9 mouse cellular contexts compared by ENCODE assay signal in the genomic region with DNA sequence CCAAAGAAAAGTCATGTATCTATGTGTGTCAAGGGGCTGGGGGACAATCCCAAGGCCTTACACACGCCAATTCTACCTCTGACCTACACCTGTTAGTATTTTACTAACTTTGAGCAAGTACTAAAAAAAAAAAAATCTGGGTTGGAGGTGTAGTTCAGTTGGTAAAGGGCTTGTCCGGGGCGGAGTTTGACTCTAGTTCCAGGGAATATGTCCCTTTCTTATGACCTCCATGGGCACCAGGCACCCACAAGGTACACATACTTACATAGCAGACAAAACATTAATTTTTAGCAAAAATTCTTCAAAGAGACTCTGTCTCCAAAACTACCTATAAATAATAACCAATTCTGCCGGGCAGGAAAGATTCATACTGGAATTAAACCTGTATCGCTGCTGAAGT. TPM values are rescaled to one million over a fixed set of nuclear protein-coding genes. Genes with fewer than 3 reads are reported as not detected.
DNase-seq lines count a peak whose midpoint lies in the region; ATAC-seq and TF ChIP-seq lines count a peak whose summit lies in the region.
"Had no signal": no experiment of that assay in that cellular context is flagged by ENCODE, and none has a peak within 500 bp of the region (broad histone marks: within the 10 kb centered on the region; RNA-seq: fewer than 3 reads in every experiment).

No protein-coding gene starts in this region.

- no peak for ATAC-seq in lung, postnatal 0 days
- no peak for ATAC-seq in forebrain, embryonic 13.5 days
- no peak for ATAC-seq in limb, embryonic 12.5 days (ENCODE audit: insufficient number of reproducible peaks, insufficient read depth, low FRiP score, low TSS enrichment, low read depth)
- no peak for ATAC-seq in cerebellum, adult (ENCODE audit: insufficient number of reproducible peaks, low FRiP score, low TSS enrichment)

- intact Hi-C loops in left cerebral cortex, postnatal 36 days (cut with DNase I) = loop anchor here (2.0 kb wide), 1 partner anchor 36 kb away; no protein-coding TSS in a partner anchor

- peak overlapping the region; percentile 94 for H3K27ac ChIP-seq in lung, postnatal 0 days (ENCODE audit: low read length)
- 0 out of 2 replicates have a peak overlapping the region, but pooled peaks have one; percentile 74 for H3K27ac ChIP-seq in forebrain, embryonic 13.5 days
- peak overlapping the region; percentile 90; the same call in 1 of the 2 replicates for H3K27ac ChIP-seq in limb, embryonic 12.5 days
- peak overlapping the region; percentile 93 for H3K27ac ChIP-seq in small intestine, adult 2 months (ENCODE audit: insufficient read depth, low read depth, low read length)

- peak; percentile 30 for DNase-seq in lung, postnatal 0 days (ENCODE audit: low spot score)
- DNase-seq in lung, adult 18-20 months = no peak
- DNase-seq in yolk sac, embryonic 10.5 days (ENCODE audit: low spot score) = no peak
- DNase-seq in left cerebral cortex, postnatal 36 days (ENCODE audit: low spot score in 2 of 2) = no peak
- DNase-seq: layer of hippocampus, adult 9-11 months had no signal

- no peaks in the 10 kb centered on the region for H3K36me3 ChIP-seq in lung, postnatal 0 days (ENCODE audit: insufficient read depth, low read length)
- H3K36me3 ChIP-seq in forebrain, embryonic 13.5 days (ENCODE audit: poor library complexity, severe bottlenecking) = peaks cover 25% of the 10 kb centered on the region
- peaks cover 40% of the 10 kb centered on the region for H3K36me3 ChIP-seq in limb, embryonic 12.5 days
- peaks cover 13% of the 10 kb centered on the region for H3K36me3 ChIP-seq in small intestine, adult 2 months (ENCODE audit: control insufficient read depth, insufficient read depth, low read length)

- 14% methylated on average over 5 of the region's 5 CpGs for WGBS in lung, postnatal 0 days
- 52% methylated on average over 5 of the region's 5 CpGs for WGBS in forebrain, embryonic 13.5 days
- 35% methylated on average over 5 of the region's 5 CpGs for WGBS in limb, embryonic 12.5 days
- WGBS in small intestine, adult 2 months = 6% methylated on average over 5 of the region's 5 CpGs

- no peak for TF ChIP-seq POLR2A in small intestine, adult 2 months (IDR thresholded peaks at IDR 0.05; ENCODE audit: low read depth, low read length)

- H3K4me1 ChIP-seq in lung, postnatal 0 days (ENCODE audit: insufficient read depth, low read depth, low read length) = peaks cover 11% of the 10 kb centered on the region; the same call in 1 of the 2 replicates
- H3K4me1 ChIP-seq in forebrain, embryonic 13.5 days = peaks cover 43% of the 10 kb centered on the region
- H3K4me1 ChIP-seq in limb, embryonic 12.5 days (replicated peaks) = peaks cover 26% of the 10 kb centered on the region
- H3K4me1 ChIP-seq in small intestine, adult 2 months (ENCODE audit: control insufficient read depth, insufficient read depth, insufficient read length, low read length) = peaks cover 13% of the 10 kb centered on the region; the same call in 1 of the 2 replicates

- H3K4me3 ChIP-seq in lung, postnatal 0 days (ENCODE audit: low read depth, low read length) = peak overlapping the region; percentile 72
- peak overlapping the region; percentile 97 for H3K4me3 ChIP-seq in forebrain, embryonic 13.5 days
- H3K4me3 ChIP-seq in limb, embryonic 12.5 days (replicated peaks) = peak overlapping the region; percentile 75
- peak overlapping the region; percentile 96; the same call in 1 of the 2 replicates for H3K4me3 ChIP-seq in small intestine, adult 2 months (ENCODE audit: low read depth, low read length)

- no peaks in the 10 kb centered on the region for H3K27me3 ChIP-seq in lung, postnatal 0 days (replicated peaks; ENCODE audit: insufficient read depth, low read length)
- H3K27me3 ChIP-seq in forebrain, embryonic 13.5 days = no peaks in the 10 kb centered on the region
- H3K27me3 ChIP-seq in limb, embryonic 12.5 days = no peaks in the 10 kb centered on the region
- no peaks in the 10 kb centered on the region for H3K27me3 ChIP-seq in small intestine, adult 2 months (ENCODE audit: control insufficient read depth, insufficient read depth, low read length)

- peak overlapping the region; percentile 92 for H3K9ac ChIP-seq in lung, postnatal 0 days (replicated peaks; ENCODE audit: low read depth)
- peak overlapping the region; percentile 95 for H3K9ac ChIP-seq in forebrain, embryonic 13.5 days
- peak overlapping the region; percentile 92 for H3K9ac ChIP-seq in limb, embryonic 12.5 days (replicated peaks)

- H3K4me2 ChIP-seq in lung, postnatal 0 days (replicated peaks; ENCODE audit: low read depth, low read length) = peak overlapping the region; percentile 62
- peak overlapping the region; percentile 86 for H3K4me2 ChIP-seq in forebrain, embryonic 13.5 days
- peak overlapping the region; percentile 66 for H3K4me2 ChIP-seq in limb, embryonic 12.5 days

- no peak for TF ChIP-seq EP300 in lung, postnatal 0 days (IDR thresholded peaks at IDR 0.05)

- H3K9me3 ChIP-seq in lung, postnatal 0 days (ENCODE audit: low read length) = no peaks in the 10 kb centered on the region
- H3K9me3 ChIP-seq in forebrain, embryonic 13.5 days (replicated peaks) = no peaks in the 10 kb centered on the region
- H3K9me3 ChIP-seq in limb, embryonic 12.5 days = no peaks in the 10 kb centered on the region

- TF ChIP-seq CTCF in lung, postnatal 0 days (IDR thresholded peaks at IDR 0.05) = no peak
- TF ChIP-seq CTCF in small intestine, adult 2 months (IDR thresholded peaks at IDR 0.05; ENCODE audit: extremely low read depth, insufficient read length, insufficient replicate concordance, low read depth, low read length) = no peak

RNA-seq across cellular contexts. Expression of a gene that starts 1.1 kb away (rescaled TPM):
- 699 and 734 TPM in 2 replicates for polyA plus RNA-seq in lung, postnatal 0 days (2015; fragmentation: Nextera tagmentation; extraction: Ambion mirVana)
- polyA plus RNA-seq in forebrain, embryonic 13.5 days (2015; fragmentation: Nextera tagmentation; extraction: Ambion mirVana) = 657 and 694 TPM in 2 replicates
- 634 and 637 TPM in 2 replicates for polyA plus RNA-seq in limb, embryonic 12.5 days (2016; fragmentation: Nextera tagmentation; extraction: Ambion mirVana)
- 304 and 652 TPM in 2 replicates for polyA plus RNA-seq in small intestine, adult 2 months (2012; rRNA removed)
- total RNA-seq in left cerebral cortex, postnatal 36 days (2021) = 100 to 1,000 TPM; 380 to 465 TPM

RNA-seq across cellular contexts. Expression of a gene that starts 22.6 kb away (rescaled TPM):
- polyA plus RNA-seq in lung, postnatal 0 days (2015; fragmentation: Nextera tagmentation; extraction: Ambion mirVana) = 22.5 and 24.5 TPM in 2 replicates
- 201 and 217 TPM in 2 replicates for polyA plus RNA-seq in forebrain, embryonic 13.5 days (2015; fragmentation: Nextera tagmentation; extraction: Ambion mirVana)
- polyA plus RNA-seq in limb, embryonic 12.5 days (2016; fragmentation: Nextera tagmentation; extraction: Ambion mirVana) = 322 and 325 TPM in 2 replicates
- 0.62 and 0.96 TPM in 2 replicates for polyA plus RNA-seq in small intestine, adult 2 months (2012; rRNA removed)
- total RNA-seq in left cerebral cortex, postnatal 36 days (2021) = 10 to 100 TPM; 26.9 to 34.8 TPM

RNA-seq across cellular contexts. Expression of a gene that starts 35.0 kb away (rescaled TPM):
- polyA plus RNA-seq in lung, postnatal 0 days (2015; fragmentation: Nextera tagmentation; extraction: Ambion mirVana) = 1,065 and 1,091 TPM in 2 replicates
- 809 and 818 TPM in 2 replicates for polyA plus RNA-seq in forebrain, embryonic 13.5 days (2015; fragmentation: Nextera tagmentation; extraction: Ambion mirVana)
- 1,153 and 1,285 TPM in 2 replicates for polyA plus RNA-seq in limb, embryonic 12.5 days (2016; fragmentation: Nextera tagmentation; extraction: Ambion mirVana)
- polyA plus RNA-seq in small intestine, adult 2 months (2012; rRNA removed) = 40.5 and 74.0 TPM in 2 replicates
- total RNA-seq in left cerebral cortex, postnatal 36 days (2021) = 100 to 1,000 TPM; 135 to 160 TPM

RNA-seq across cellular contexts. Expression of a gene that starts 53.9 kb away (rescaled TPM):
- polyA plus RNA-seq in lung, postnatal 0 days (2015; fragmentation: Nextera tagmentation; extraction: Ambion mirVana) = 46.2 and 47.5 TPM in 2 replicates
- polyA plus RNA-seq in forebrain, embryonic 13.5 days (2015; fragmentation: Nextera tagmentation; extraction: Ambion mirVana) = 2.9 and 4.5 TPM in 2 replicates
- polyA plus RNA-seq in limb, embryonic 12.5 days (2016; fragmentation: Nextera tagmentation; extraction: Ambion mirVana) = 2.4 and 2.5 TPM in 2 replicates
- 4.1 and 4.3 TPM in 2 replicates for polyA plus RNA-seq in small intestine, adult 2 months (2012; rRNA removed)
- 1 to 10 TPM; 5.3 to 6.3 TPM for total RNA-seq in left cerebral cortex, postnatal 36 days (2021)

RNA-seq across cellular contexts. Expression of a gene that starts 57.8 kb away (rescaled TPM):
- polyA plus RNA-seq in lung, postnatal 0 days (2015; fragmentation: Nextera tagmentation; extraction: Ambion mirVana) = 6.9 and 7.1 TPM in 2 replicates
- 31.4 and 34.2 TPM in 2 replicates for polyA plus RNA-seq in forebrain, embryonic 13.5 days (2015; fragmentation: Nextera tagmentation; extraction: Ambion mirVana)
- 25.2 and 27.9 TPM in 2 replicates for polyA plus RNA-seq in limb, embryonic 12.5 days (2016; fragmentation: Nextera tagmentation; extraction: Ambion mirVana)
- 2.0 and 2.1 TPM in 2 replicates for polyA plus RNA-seq in small intestine, adult 2 months (2012; rRNA removed)
- 10 to 100 TPM; 17.5 TPM for total RNA-seq in left cerebral cortex, postnatal 36 days (2021)

Comparison
In these comparisons a context has a peak if more than half of its experiments do, and no peak if none do; other contexts are left out.
1. RNA of a gene that starts 22.6 kb away (polyA plus RNA-seq): 322 to 325 TPM in limb, embryonic 12.5 days, 201 to 217 TPM in forebrain, embryonic 13.5 days and 22.5 to 24.5 TPM in lung, postnatal 0 days; 0.62 to 0.96 TPM in small intestine, adult 2 months; every median in the first group is over 10 times any median in the second.
2. RNA of a gene that starts 35.0 kb away (polyA plus RNA-seq): 1,153 to 1,285 TPM in limb, embryonic 12.5 days, 1,065 to 1,091 TPM in lung, postnatal 0 days and 809 to 818 TPM in forebrain, embryonic 13.5 days; 40.5 to 74.0 TPM in small intestine, adult 2 months; every median in the first group is over 10 times any median in the second.
3. Peak in every context shown above with its lines, with median percentiles within 50 percentile points of each other: H3K27ac ChIP-seq, H3K4me2 ChIP-seq, H3K4me3 ChIP-seq and H3K9ac ChIP-seq.